Mouse (Mus musculus) neural tube, embryonic 13.5 days (tissue): ENCODE measurements around the gene Tm4sf1. TPM values are rescaled to one million over a fixed set of nuclear protein-coding genes. Genes with fewer than 3 reads are reported as not detected.

ENCODE experiments used
- ATAC-seq: fragments of 200-750 bp; cut with Nextera tagmentation; 2 replicates; pipeline ENCODE4 v1.8.0; 2017; ENCODE audit warnings: low read depth, mild to moderate bottlenecking, moderate TSS enrichment, moderate library complexity
- H3K27ac ChIP-seq: fragments of 300-500 bp; sonication (generic); replicated peaks from 2 replicates; pipeline ENCODE4 v1.5.1; 2015; ENCODE audit warnings: moderate library complexity, mild to moderate bottlenecking, inconsistent platforms
- H3K27me3 ChIP-seq: fragments of 300-500 bp; sonication (generic); 2 replicates; pipeline ENCODE4 v1.6.1; 2015; ENCODE audit warnings: mild to moderate bottlenecking, inconsistent platforms
- H3K36me3 ChIP-seq: fragments of 300-500 bp; sonication (generic); 2 replicates; pipeline ENCODE4 v1.6.1; 2015; ENCODE audit warnings: mild to moderate bottlenecking, inconsistent platforms
- H3K4me1 ChIP-seq: fragments of 300-500 bp; sonication (generic); replicated peaks from 2 replicates; pipeline ENCODE4 v1.6.1; 2015; ENCODE audit warnings: inconsistent platforms
- H3K4me2 ChIP-seq: fragments of 300-500 bp; sonication (generic); 2 replicates; pipeline ENCODE4 v1.6.1; 2015; ENCODE audit warnings: inconsistent platforms, mild to moderate bottlenecking, moderate library complexity
- H3K4me3 ChIP-seq: fragments of 300-500 bp; sonication (generic); 2 replicates; pipeline ENCODE4 v1.5.1; 2015; ENCODE audit warnings: mild to moderate bottlenecking, inconsistent platforms
- H3K9ac ChIP-seq: fragments of 300-500 bp; sonication (generic); 2 replicates; pipeline ENCODE4 v1.6.1; 2015; ENCODE audit warnings: moderate library complexity, mild to moderate bottlenecking, inconsistent platforms
- H3K9me3 ChIP-seq: fragments of 300-500 bp; sonication (generic); 2 replicates; pipeline ENCODE4 v1.6.1; 2016; ENCODE audit warnings: inconsistent platforms
- WGBS: fragments of 180-500 bp; shearing (Covaris S2); methylation state at CpG from one replicate; pipeline ENCODE4 v1.1.7; 2015; 5-methylcytosine and 5-hydroxymethylcytosine counted together
- polyA plus RNA-seq: library from polyadenylated mRNA; unstranded; fragments of >200 nt; fragmentation: Nextera tagmentation; extraction: Ambion mirVana; gene quantifications from 2 replicates; pipeline ENCODE4 v1.2.1, GENCODE M21; 2015

Tm4sf1 gene
- polyA plus RNA-seq, 1 experiment from 2014 or later, result 30.3 TPM

GRCm38 (mm10) chr3:57277453-57277852, 24.3 kb downstream of the Tm4sf1 start:
- Histone ChIP-seq H3K4me2 (no peak overlapping the region), H3K9me3 (no peaks in the 10 kb centered on the region), H3K27ac (no peak overlapping the region), H3K4me1 (no peaks in the 10 kb centered on the region), H3K9ac (no peak overlapping the region), H3K4me3 (no peak overlapping the region), H3K36me3 (no peaks in the 10 kb centered on the region), H3K27me3 (no peaks in the 10 kb centered on the region)
- 83% methylated on average over 5 of the region's 5 CpGs for WGBS
- no peak for ATAC-seq

DNA sequence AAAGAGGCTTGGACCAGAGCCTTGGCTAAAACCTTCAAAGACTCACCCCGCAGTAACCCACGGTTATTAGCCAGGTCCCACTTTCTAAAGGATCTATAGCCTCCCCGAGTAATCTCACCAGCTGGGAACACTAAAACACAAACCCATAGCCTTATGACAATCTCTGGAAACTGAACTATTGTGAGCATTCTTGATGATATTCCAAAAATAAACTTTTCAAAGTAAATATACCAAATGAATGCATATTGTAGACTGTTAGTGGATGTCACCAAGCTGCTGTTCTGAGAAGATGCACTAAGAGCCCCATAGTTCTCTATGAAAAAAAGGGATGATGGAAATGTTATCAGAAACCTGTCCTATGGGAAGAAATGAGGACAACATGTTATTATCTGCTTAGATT, 25.0 kb downstream of the Tm4sf1 start:
- Histone ChIP-seq H3K36me3 (no peaks in the 10 kb centered on the region), H3K27me3 (no peaks in the 10 kb centered on the region), H3K4me3 (no peak overlapping the region), H3K4me1 (no peaks in the 10 kb centered on the region), H3K9ac (no peak overlapping the region), H3K4me2 (no peak overlapping the region), H3K27ac (no peak overlapping the region), H3K9me3 (no peaks in the 10 kb centered on the region)
- no peak for ATAC-seq
- 77% methylated on average over 3 of the region's 3 CpGs for WGBS

DNA sequence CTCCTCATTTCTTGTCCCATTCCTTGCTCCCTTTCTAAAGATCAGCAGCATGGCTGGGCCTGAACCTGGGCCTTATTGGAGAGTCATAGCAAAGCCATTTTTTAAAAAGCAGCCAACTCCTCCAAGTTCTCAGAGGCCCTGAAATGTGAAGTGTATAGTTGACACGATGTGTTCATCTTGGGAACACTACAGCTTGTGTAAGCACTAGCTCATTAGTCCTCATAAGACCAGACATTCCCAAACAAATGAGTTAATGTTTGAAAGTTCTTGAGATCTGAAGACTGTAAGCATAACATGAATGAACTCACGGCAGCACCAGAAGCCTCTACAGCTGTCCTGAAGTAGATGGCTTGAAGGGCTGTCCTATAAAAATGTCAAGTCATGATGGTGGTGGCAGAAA, 32.8 kb downstream of the Tm4sf1 start:
- no peaks in the 10 kb centered on the region for H3K9me3 ChIP-seq
- H3K27ac ChIP-seq, result no peak overlapping the region
- no peak for ATAC-seq
- H3K27me3 ChIP-seq, result no peaks in the 10 kb centered on the region
- H3K4me1 ChIP-seq, result no peaks in the 10 kb centered on the region
- H3K4me2 ChIP-seq, result no peak overlapping the region
- no peak overlapping the region for H3K9ac ChIP-seq
- WGBS, result 94% methylated on average over 2 of the region's 2 CpGs
- H3K4me3 ChIP-seq, result no peak overlapping the region
- H3K36me3 ChIP-seq, result no peaks in the 10 kb centered on the region

GRCm38 (mm10) chr3:57267559-57268173, 34.1 kb downstream of the Tm4sf1 start:
- Histone ChIP-seq H3K9ac (no peak overlapping the region), H3K36me3 (no peaks in the 10 kb centered on the region), H3K4me1 (no peaks in the 10 kb centered on the region), H3K9me3 (no peaks in the 10 kb centered on the region), H3K27me3 (no peaks in the 10 kb centered on the region), H3K27ac (no peak overlapping the region), H3K4me3 (no peak overlapping the region), H3K4me2 (no peak overlapping the region)
- WGBS, result 35% methylated on average over 6 of the region's 6 CpGs
- peak; percentile 77 for ATAC-seq

DNA sequence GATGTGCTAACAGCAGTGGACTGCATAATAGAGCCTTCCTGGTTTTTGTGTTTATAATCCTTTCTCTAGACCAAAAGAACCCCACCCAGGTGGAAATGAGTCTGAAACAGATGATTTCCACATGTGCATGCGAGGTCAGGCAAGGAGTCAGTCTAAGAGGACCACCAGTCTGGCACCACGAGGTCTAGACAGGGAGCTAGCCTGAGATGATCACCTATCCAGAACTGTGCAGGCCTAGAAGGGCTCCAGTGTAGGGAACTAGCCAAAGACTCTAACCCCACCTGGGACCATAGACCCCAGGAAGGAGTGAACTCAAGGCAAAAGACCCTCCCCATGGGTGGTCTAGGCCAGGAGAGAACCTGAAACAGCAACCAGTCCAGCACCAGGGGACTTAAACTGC, 48.7 kb downstream of the Tm4sf1 start:
- Histone ChIP-seq H3K36me3 (no peaks in the 10 kb centered on the region), H3K9me3 (no peaks in the 10 kb centered on the region), H3K4me1 (no peaks in the 10 kb centered on the region), H3K4me2 (no peak overlapping the region), H3K27ac (no peak overlapping the region), H3K4me3 (no peak overlapping the region), H3K27me3 (no peaks in the 10 kb centered on the region), H3K9ac (no peak overlapping the region)
- no peak for ATAC-seq
- WGBS, result 66% methylated on average over 2 of the region's 2 CpGs

- ATAC-seq, result no peak
- Histone ChIP-seq H3K4me2 (no peak overlapping the region), H3K9me3 (no peaks in the 10 kb centered on the region), H3K9ac (no peak overlapping the region), H3K27ac (no peak overlapping the region), H3K4me3 (no peak overlapping the region), H3K36me3 (no peaks in the 10 kb centered on the region), H3K4me1 (no peaks in the 10 kb centered on the region), H3K27me3 (no peaks in the 10 kb centered on the region)
Observed at GRCm38 (mm10) chr3:57252551-57252950, 49.2 kb downstream of the Tm4sf1 start.

DNA sequence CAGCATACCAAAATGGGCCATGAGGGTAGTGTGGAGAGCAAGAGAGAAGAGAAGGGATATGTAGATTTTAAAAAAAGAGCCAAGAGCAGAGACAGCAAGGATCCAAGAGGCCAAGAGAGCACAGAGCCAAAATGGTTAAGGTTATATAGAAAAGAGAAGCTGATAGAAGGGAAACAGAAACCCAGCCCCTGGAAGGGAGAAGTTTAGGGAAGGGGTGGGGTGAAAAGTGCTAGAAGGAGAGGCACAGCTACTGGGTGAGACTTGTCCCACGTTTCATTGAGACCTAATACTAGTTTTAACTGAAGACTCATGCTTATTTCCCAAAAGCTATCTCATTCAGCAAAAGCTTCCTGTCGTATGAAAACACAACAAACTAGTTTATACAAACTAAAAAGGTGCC, 56.5 kb downstream of the Tm4sf1 start:
- H3K4me3 ChIP-seq, result no peak overlapping the region
- ATAC-seq, result no peak
- no peaks in the 10 kb centered on the region for H3K27me3 ChIP-seq
- no peak overlapping the region for H3K9ac ChIP-seq
- H3K27ac ChIP-seq, result no peak overlapping the region
- H3K9me3 ChIP-seq, result 0 out of 2 replicates have a peak, but pooled peaks cover 5% of the 10 kb centered on the region
- H3K36me3 ChIP-seq, result no peaks in the 10 kb centered on the region
- no peak overlapping the region for H3K4me2 ChIP-seq
- 76% methylated on average over 2 of the region's 2 CpGs for WGBS
- no peaks in the 10 kb centered on the region for H3K4me1 ChIP-seq

Other genes with a start within 250 kb of the Tm4sf1 start
- gene Tm4sf4, start 123.3 kb upstream of the Tm4sf1 start, polyA plus RNA-seq, result 0.92 and 1.4 TPM in 2 replicates